Mouse (Mus musculus): Measurements from ENCODE around the gene Ttc22.

Ttc22 gene

GRCm38 (mm10) chr4:106615637-106616036 is 6.6 kb upstream of the Ttc22 start:
- no peak for DNase-seq (ENCODE audit: low spot score in 2 of 2)

GRCm38 (mm10) chr4:106617056-106617455 is 5.2 kb upstream of the Ttc22 start, which contains the start of gene Lexm:
Lexm (minus strand) TSS chr4:106617241.
- DNase-seq (ENCODE audit: low spot score in 2 of 2), result no peak

GRCm38 (mm10) chr4:106618898-106619297 is 3.3 kb upstream of the Ttc22 start:
- DNase-seq (ENCODE audit: low spot score in 2 of 2), result no peak

- DNase-seq (ENCODE audit: low spot score in 2 of 2), result no peak
Measured at GRCm38 (mm10) chr4:106621428-106621827, 804 bp upstream of the Ttc22 start.

GRCm38 (mm10) chr4:106622712-106623111 is 480 bp downstream of the Ttc22 start:
- DNase-seq (ENCODE audit: low spot score in 2 of 2), result no peak

GRCm38 (mm10) chr4:106624271-106624670 is 2.0 kb downstream of the Ttc22 start:
- DNase-seq (ENCODE audit: low spot score in 2 of 2), result no peak

GRCm38 (mm10) chr4:106627809-106628208 is 5.6 kb downstream of the Ttc22 start:
- DNase-seq (ENCODE audit: low spot score in 2 of 2), result no peak

- no peak for DNase-seq (ENCODE audit: low spot score in 2 of 2)
Measured at GRCm38 (mm10) chr4:106628650-106629360, 6.6 kb downstream of the Ttc22 start.

GRCm38 (mm10) chr4:106629374-106629773 is 7.1 kb downstream of the Ttc22 start:
- DNase-seq (ENCODE audit: low spot score in 2 of 2), result no peak

GRCm38 (mm10) chr4:106630333-106631220 is 8.3 kb downstream of the Ttc22 start:
- DNase-seq (ENCODE audit: low spot score in 2 of 2), result peak; percentile 51 to 59

- no peak for DNase-seq (ENCODE audit: low spot score in 2 of 2)
Measured at GRCm38 (mm10) chr4:106632313-106632712, 10.1 kb downstream of the Ttc22 start.

- DNase-seq (ENCODE audit: low spot score in 2 of 2), result no peak
Measured at GRCm38 (mm10) chr4:106633281-106634085, 11.3 kb downstream of the Ttc22 start.

- no peak for DNase-seq (ENCODE audit: low spot score in 2 of 2)
Measured at GRCm38 (mm10) chr4:106634086-106634479, 11.9 kb downstream of the Ttc22 start.

- no peak for DNase-seq (ENCODE audit: low spot score in 2 of 2)
Measured at GRCm38 (mm10) chr4:106643483-106644217, 21.4 kb downstream of the Ttc22 start.

- no peak for DNase-seq (ENCODE audit: low spot score in 2 of 2)
Measured at GRCm38 (mm10) chr4:106644218-106644610, 22.0 kb downstream of the Ttc22 start.

- DNase-seq (ENCODE audit: low spot score in 2 of 2), result no peak
Measured at GRCm38 (mm10) chr4:106645797-106646196, 23.6 kb downstream of the Ttc22 start.

GRCm38 (mm10) chr4:106647137-106647536 is 24.9 kb downstream of the Ttc22 start:
- DNase-seq (ENCODE audit: low spot score in 2 of 2), result no peak

- DNase-seq (ENCODE audit: low spot score in 2 of 2), result peak; percentile 93 to 96
Measured at GRCm38 (mm10) chr4:106650833-106651527, 28.7 kb downstream of the Ttc22 start, which contains the start of gene Pars2. Pars2 (plus strand) TSS chr4:106651069.

GRCm38 (mm10) chr4:106652546-106652945 is 30.3 kb downstream of the Ttc22 start:
- no peak for DNase-seq (ENCODE audit: low spot score in 2 of 2)

- no peak for DNase-seq (ENCODE audit: low spot score in 2 of 2)
Measured at GRCm38 (mm10) chr4:106653051-106653450, 30.8 kb downstream of the Ttc22 start.

- no peak for DNase-seq (ENCODE audit: low spot score in 2 of 2)
Measured at GRCm38 (mm10) chr4:106655681-106656080, 33.4 kb downstream of the Ttc22 start.
